17 mouse cellular contexts compared by ENCODE assay signal in genomic region chr10:89370051-89370450, GRCm38 (mm10). TPM values are rescaled to one million over a fixed set of nuclear protein-coding genes. Genes with fewer than 3 reads are reported as not detected.
"Had no signal": no experiment of that assay in that cellular context is flagged by ENCODE, and none has a peak within 500 bp of the region (broad histone marks: within the 10 kb centered on the region; RNA-seq: fewer than 3 reads in every experiment).

No protein-coding gene starts in this region.

- H3K27ac ChIP-seq: limb, embryonic 13.5 days; liver, embryonic 14.5 days; midbrain, embryonic 12.5 days; neural tube, embryonic 13.5 days; stomach, embryonic 15.5 days had no signal

- H3K9ac ChIP-seq: limb, embryonic 13.5 days; liver, embryonic 14.5 days; midbrain, embryonic 12.5 days; neural tube, embryonic 13.5 days; stomach, embryonic 15.5 days had no signal

- H3K9me3 ChIP-seq: limb, embryonic 13.5 days; midbrain, embryonic 12.5 days; neural tube, embryonic 13.5 days; stomach, embryonic 15.5 days had no signal

- H3K4me3 ChIP-seq: limb, embryonic 13.5 days; midbrain, embryonic 12.5 days; neural tube, embryonic 13.5 days; stomach, embryonic 15.5 days had no signal

- H3K36me3 ChIP-seq: limb, embryonic 13.5 days; midbrain, embryonic 12.5 days; neural tube, embryonic 13.5 days; stomach, embryonic 15.5 days had no signal

- H3K4me1 ChIP-seq: limb, embryonic 13.5 days; midbrain, embryonic 12.5 days; neural tube, embryonic 13.5 days; stomach, embryonic 15.5 days had no signal

- DNase-seq: left cerebral cortex, postnatal 4 days; lung, adult 18-20 months; retina, postnatal 1 day; right cerebral cortex, postnatal 14 days; thymus, adult 2 months; thymus, postnatal 25 days had no signal

- H3K27me3 ChIP-seq: limb, embryonic 13.5 days; midbrain, embryonic 12.5 days; neural tube, embryonic 13.5 days; stomach, embryonic 15.5 days had no signal

- H3K4me2 ChIP-seq: limb, embryonic 13.5 days; midbrain, embryonic 12.5 days; neural tube, embryonic 13.5 days; stomach, embryonic 15.5 days had no signal

- ATAC-seq: inflammation-experienced regulatory T-cells, adult 6 months; intestine, postnatal 0 days; midbrain, embryonic 16.5 days had no signal

RNA-seq across cellular contexts. Expression of gene Ano4, which starts 25.5 kb away (rescaled TPM):
- total RNA-seq: megakaryocyte-erythroid progenitor cell, adult 5-6 weeks had no signal
- polyA plus RNA-seq: inflammation-experienced regulatory T-cells, adult 6 months; intestine, postnatal 0 days; liver, adult 2 months; spleen, adult 2 months had no signal
